Mouse (Mus musculus) spleen, adult 2 months (tissue): Measurements from ENCODE around the gene Gli2. TPM values are rescaled to one million over a fixed set of nuclear protein-coding genes. Genes with fewer than 3 reads are reported as not detected.

Source experiments
- DNase-seq, 2 experiments: peaks; one replicate each; pipeline versions ENCODE4 v3.0.0 to v3.0.0-alpha.2; 2012 to 2021; ENCODE audit warnings: low spot score in 2 of 2, low read depth in 1 of 2
- H3K27ac ChIP-seq: fragments of 200-500 bp; 2 replicates; pipeline ENCODE4 v1.5.1; 2012; ENCODE audit warnings: low read length, inconsistent platforms; ENCODE audit not compliant: insufficient read depth
- H3K27me3 ChIP-seq: fragments of 200-500 bp; 2 replicates; pipeline ENCODE4 v1.6.1; 2012; ENCODE audit warnings: mild to moderate bottlenecking, moderate library complexity, low read length, inconsistent platforms; ENCODE audit not compliant: control insufficient read depth, insufficient read depth
- H3K36me3 ChIP-seq: fragments of 200-500 bp; 2 replicates; pipeline ENCODE4 v1.6.1; 2012; ENCODE audit warnings: mild to moderate bottlenecking, low read length, inconsistent platforms; ENCODE audit not compliant: control insufficient read depth, insufficient read depth
- H3K4me1 ChIP-seq: fragments of 200-500 bp; 2 replicates; pipeline ENCODE4 v1.6.1; 2011; ENCODE audit warnings: inconsistent platforms; ENCODE audit not compliant: control insufficient read depth, insufficient read depth, insufficient read length
- H3K4me3 ChIP-seq: fragments of 200-500 bp; 2 replicates; pipeline ENCODE4 v1.5.1; 2011; ENCODE audit warnings: mild to moderate bottlenecking, inconsistent platforms; ENCODE audit not compliant: insufficient read depth, insufficient read length; ENCODE audit errors: extremely low read depth
- CTCF ChIP-seq: fragments of 200-500 bp; IDR thresholded peaks from 2 replicates; pipeline ENCODE4 v1.5.1; 2011; ENCODE audit warnings: mild to moderate bottlenecking, inconsistent platforms; ENCODE audit not compliant: insufficient read depth, insufficient read length, insufficient replicate concordance; ENCODE audit errors: extremely low read depth
- POLR2A ChIP-seq: fragments of 200-500 bp; IDR thresholded peaks from 2 replicates; pipeline ENCODE4 v1.6.1; 2011; ENCODE audit warnings: low read depth, low read length, inconsistent platforms
- WGBS: fragments of 180-500 bp; shearing (Covaris S2); methylation state at CpG from one replicate; pipeline ENCODE4 v1.1.7; 2018; 5-methylcytosine and 5-hydroxymethylcytosine counted together
- polyA plus RNA-seq: library from polyadenylated mRNA; depleted of rRNA; stranded (reverse); fragments of >200 nt; gene quantifications from 2 replicates; pipeline ENCODE4 v1.2.3, GENCODE M21; 2012

Gli2 gene
- polyA plus RNA-seq, 1 experiment = 1.2 TPM

GRCm38 (mm10) chr1:118927543-118928354 lies 125.7 kb downstream of the Gli2 start:
- no peak overlapping the region for H3K4me3 ChIP-seq
- no peaks in the 10 kb centered on the region for H3K4me1 ChIP-seq
- no peak for DNase-seq
- 54% methylated on average over 12 of the region's 12 CpGs for WGBS
- no peaks in the 10 kb centered on the region for H3K36me3 ChIP-seq
- no peak overlapping the region for H3K27ac ChIP-seq
- H3K27me3 ChIP-seq = no peaks in the 10 kb centered on the region
- no peak for TF ChIP-seq POLR2A
- no peak for TF ChIP-seq CTCF

- no peak for TF ChIP-seq CTCF
- no peak for TF ChIP-seq POLR2A
- WGBS = 88% methylated on average over 7 of the region's 7 CpGs
Observed at GRCm38 (mm10) chr1:118926556-118926955, 126.9 kb downstream of the Gli2 start.

GRCm38 (mm10) chr1:118922189-118922588 lies 131.2 kb downstream of the Gli2 start:
- H3K4me3 ChIP-seq = no peak overlapping the region
- DNase-seq = no peak
- no peaks in the 10 kb centered on the region for H3K27me3 ChIP-seq
- no peaks in the 10 kb centered on the region for H3K36me3 ChIP-seq
- TF ChIP-seq CTCF (no peak), POLR2A (no peak)
- WGBS = 95% methylated on average over 6 of the region's 6 CpGs
- H3K4me1 ChIP-seq = no peaks in the 10 kb centered on the region
- H3K27ac ChIP-seq = no peak overlapping the region

More at GRCm38 (mm10) chr1:118926556-118926955, 126.9 kb downstream of the Gli2 start:
- no peak for DNase-seq
- Histone ChIP-seq H3K36me3 (no peaks in the 10 kb centered on the region), H3K4me1 (no peaks in the 10 kb centered on the region), H3K27me3 (no peaks in the 10 kb centered on the region), H3K4me3 (no peak overlapping the region), H3K27ac (no peak overlapping the region)

- Histone ChIP-seq H3K4me1 (no peaks in the 10 kb centered on the region), H3K27me3 (no peaks in the 10 kb centered on the region), H3K4me3 (no peak overlapping the region), H3K36me3 (no peaks in the 10 kb centered on the region), H3K27ac (no peak overlapping the region)
- no peak for DNase-seq
- 86% methylated on average over 7 of the region's 7 CpGs for WGBS
- TF ChIP-seq POLR2A (no peak), CTCF (no peak)
Observed at GRCm38 (mm10) chr1:118917520-118918220, 135.7 kb downstream of the Gli2 start.

- H3K4me3 ChIP-seq = no peak overlapping the region
- no peak for DNase-seq
- H3K27ac ChIP-seq = no peak overlapping the region
- H3K4me1 ChIP-seq = no peaks in the 10 kb centered on the region
- no peaks in the 10 kb centered on the region for H3K27me3 ChIP-seq
- H3K36me3 ChIP-seq = no peaks in the 10 kb centered on the region
- TF ChIP-seq POLR2A (no peak), CTCF (no peak)
- WGBS = 76% methylated on average over 12 of the region's 12 CpGs
Observed at GRCm38 (mm10) chr1:118916477-118917075, 136.8 kb downstream of the Gli2 start.

GRCm38 (mm10) chr1:118913414-118914385 lies 139.7 kb downstream of the Gli2 start:
- no peak overlapping the region for H3K27ac ChIP-seq
- DNase-seq = no peak
- 79% methylated on average over 17 of the region's 17 CpGs for WGBS

More at GRCm38 (mm10) chr1:118913414-118914385, 139.7 kb downstream of the Gli2 start:
- no peak for TF ChIP-seq POLR2A
- no peak for TF ChIP-seq CTCF
- Histone ChIP-seq H3K4me1 (no peaks in the 10 kb centered on the region), H3K4me3 (no peak overlapping the region), H3K36me3 (no peaks in the 10 kb centered on the region), H3K27me3 (no peaks in the 10 kb centered on the region)
